Mouse (Mus musculus) heart, adult 11 months (tissue): Measurements from ENCODE around the gene Pitpnm1.

Source experiments
- DNase-seq: peaks from one replicate; pipeline ENCODE4 v3.0.0; 2022

Pitpnm1 gene

DNA sequence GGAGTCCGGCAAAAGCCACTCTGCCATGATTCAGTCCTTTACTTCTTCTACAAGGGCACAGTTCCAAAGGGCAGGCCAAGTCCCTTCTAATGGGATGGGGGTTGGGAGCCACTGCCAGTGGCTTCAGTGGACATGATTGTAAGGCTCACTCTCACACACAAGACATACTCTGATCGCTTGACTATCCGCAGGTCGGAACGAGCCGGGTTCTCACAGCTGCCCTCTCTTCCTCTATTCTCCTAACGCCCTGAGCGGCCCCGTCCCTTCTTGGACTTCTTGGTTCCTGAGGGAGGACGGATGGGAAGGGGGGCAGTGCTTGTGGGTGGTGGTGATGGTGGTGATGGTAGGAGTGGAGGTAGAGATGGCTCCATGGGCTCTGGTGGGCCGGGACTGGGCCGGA lies 57.0 kb downstream of the Pitpnm1 start:
- DNase-seq, result peak; percentile 91

- DNase-seq, result peak; percentile 92
These were observed 59.3 kb downstream of the Pitpnm1 start for GRCm38 (mm10) chr19:4159049-4159448.

GRCm38 (mm10) chr19:4162646-4163542 lies 63.1 kb downstream of the Pitpnm1 start, which contains the start of gene Rps6kb2:
Rps6kb2 (minus strand) TSS chr19:4163354.
- DNase-seq, result peak; percentile 100

- DNase-seq, result no peak
These were observed 63.7 kb downstream of the Pitpnm1 start for GRCm38 (mm10) chr19:4163543-4163887.
